Comparison of ENCODE assay signal across 11 mouse cellular contexts in the genomic region with DNA sequence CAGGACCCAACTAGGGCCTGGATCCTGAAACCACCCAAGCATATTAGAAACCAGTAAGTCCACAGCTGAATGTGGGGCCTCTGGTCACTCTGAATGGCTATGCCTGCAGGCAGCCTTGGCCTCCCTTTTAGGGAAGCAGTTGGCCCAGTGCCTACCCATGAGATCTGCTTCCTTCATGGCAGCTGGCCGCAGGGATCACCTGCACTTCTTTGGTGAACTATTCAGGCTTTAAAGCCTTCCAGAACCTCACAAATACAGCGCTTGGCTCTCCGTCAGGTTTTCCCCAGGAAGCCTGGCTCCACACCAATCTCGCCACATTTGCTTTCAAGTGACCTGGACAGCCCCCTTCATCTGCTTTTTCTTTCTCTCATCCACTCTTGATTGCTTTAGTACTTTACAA. TPM values are rescaled to one million over a fixed set of nuclear protein-coding genes. Genes with fewer than 3 reads are reported as not detected.
DNase-seq lines count a peak whose midpoint lies in the region; ATAC-seq lines count a peak whose summit lies in the region.
"Had no signal": no experiment of that assay in that cellular context is flagged by ENCODE, and none has a peak within 500 bp of the region (broad histone marks: within the 10 kb centered on the region; RNA-seq: fewer than 3 reads in every experiment).

No protein-coding gene starts in this region.

- ATAC-seq in hindbrain, embryonic 13.5 days (ENCODE audit: low FRiP score): peak; percentile 24; the same call in 1 of the 2 replicates
- no peak for ATAC-seq in hindbrain, embryonic 11.5 days (ENCODE audit: low FRiP score)

- DNase-seq in hindbrain, embryonic 11.5 days (ENCODE audit: low spot score): no peak
- peak; percentile 40 for DNase-seq in urinary bladder, postnatal 14 days (ENCODE audit: low spot score)
- no peak for DNase-seq in urinary bladder, postnatal 10 days (ENCODE audit: low spot score)
- DNase-seq in heart, postnatal 36 days: peak; percentile 34 to 35
- DNase-seq in skeletal muscle tissue, adult 2 months (ENCODE audit: low read depth, low spot score): peak; percentile 32
- DNase-seq in embryo, embryonic 9.5 days (ENCODE audit: extremely low spot score): no peak
- DNase-seq in thymus, postnatal 14 days: no peak
- DNase-seq: lung, adult 2 months had no signal

- intact Hi-C loops in heart, postnatal 36 days (cut with DNase I): loop anchor here (10.0 kb wide), 1 partner anchor 539 kb away; no protein-coding TSS in a partner anchor

- H3K4me2 ChIP-seq in hindbrain, embryonic 13.5 days: no peak overlapping the region
- no peak overlapping the region for H3K4me2 ChIP-seq in hindbrain, embryonic 11.5 days (replicated peaks; ENCODE audit: low read depth, low read length)
- H3K4me2 ChIP-seq: stomach, embryonic 15.5 days had no signal

- no peak overlapping the region for H3K27ac ChIP-seq in hindbrain, embryonic 13.5 days
- H3K27ac ChIP-seq in hindbrain, embryonic 11.5 days (ENCODE audit: low read depth, low read length): no peak overlapping the region
- H3K27ac ChIP-seq: stomach, embryonic 15.5 days had no signal

- no peaks in the 10 kb centered on the region for H3K9me3 ChIP-seq in hindbrain, embryonic 13.5 days
- no peaks in the 10 kb centered on the region for H3K9me3 ChIP-seq in hindbrain, embryonic 11.5 days (ENCODE audit: control insufficient read depth, low read length)
- H3K9me3 ChIP-seq: stomach, embryonic 15.5 days had no signal

- no peak overlapping the region for H3K4me3 ChIP-seq in hindbrain, embryonic 13.5 days
- no peak overlapping the region for H3K4me3 ChIP-seq in hindbrain, embryonic 11.5 days (ENCODE audit: low read depth, low read length)
- H3K4me3 ChIP-seq: stomach, embryonic 15.5 days had no signal

- 65% methylated on average over 4 of the region's 4 CpGs for WGBS in hindbrain, embryonic 13.5 days
- 88% methylated on average over 4 of the region's 4 CpGs for WGBS in hindbrain, embryonic 11.5 days

- H3K9ac ChIP-seq in hindbrain, embryonic 13.5 days: no peak overlapping the region
- H3K9ac ChIP-seq in hindbrain, embryonic 11.5 days (ENCODE audit: low read depth, low read length): no peak overlapping the region
- H3K9ac ChIP-seq: stomach, embryonic 15.5 days had no signal

- H3K4me1 ChIP-seq in hindbrain, embryonic 13.5 days (replicated peaks): peaks cover 5% of the 10 kb centered on the region; the same call in 1 of the 2 replicates
- no peaks in the 10 kb centered on the region for H3K4me1 ChIP-seq in hindbrain, embryonic 11.5 days (replicated peaks; ENCODE audit: control insufficient read depth, insufficient read depth, low read length)
- H3K4me1 ChIP-seq: stomach, embryonic 15.5 days had no signal

- H3K36me3 ChIP-seq in hindbrain, embryonic 13.5 days: no peaks in the 10 kb centered on the region
- H3K36me3 ChIP-seq in hindbrain, embryonic 11.5 days (ENCODE audit: control insufficient read depth, insufficient read depth, low read length): no peaks in the 10 kb centered on the region
- H3K36me3 ChIP-seq: stomach, embryonic 15.5 days had no signal

- H3K27me3 ChIP-seq in hindbrain, embryonic 13.5 days: no peaks in the 10 kb centered on the region
- no peaks in the 10 kb centered on the region for H3K27me3 ChIP-seq in hindbrain, embryonic 11.5 days (ENCODE audit: control insufficient read depth, insufficient read depth, low read length)
- H3K27me3 ChIP-seq: CH12.LX; stomach, embryonic 15.5 days had no signal

RNA-seq across cellular contexts. Expression of gene Wnt5a, which starts 31.3 kb away (rescaled TPM):
- polyA plus RNA-seq in hindbrain, embryonic 13.5 days (2015; fragmentation: Nextera tagmentation; extraction: Ambion mirVana): 25.4 and 35.4 TPM in 2 replicates
- 49.1 and 49.6 TPM in 2 replicates for polyA plus RNA-seq in hindbrain, embryonic 11.5 days (2014; fragmentation: Nextera tagmentation; extraction: Ambion mirVana)
- 10 to 100 TPM; 10.9 to 16.0 TPM for total RNA-seq in heart, postnatal 36 days (2021)
- total RNA-seq: CH12.LX had no signal

Comparison
In these comparisons a context has a peak if more than half of its experiments do, and no peak if none do; other contexts are left out.
1. DNase-seq: peak in urinary bladder, postnatal 14 days (single experiment), heart, postnatal 36 days (2 of 2) and skeletal muscle tissue, adult 2 months (single experiment); none in hindbrain, embryonic 11.5 days (single experiment), urinary bladder, postnatal 10 days (single experiment), embryo, embryonic 9.5 days (single experiment) and thymus, postnatal 14 days (single experiment).